Mouse (Mus musculus): ENCODE results near the gene Gm21870. TPM values are rescaled to one million over a fixed set of nuclear protein-coding genes. Genes with fewer than 3 reads are reported as not detected.
"Not testable (repeated sequence)": the region's sequence is repeated elsewhere in the genome, so short reads cannot be mapped to it uniquely, and the experiment has no call there.

Gm21870 gene
- not detected in 2 replicates for polyA plus RNA-seq (2016; fragmentation: Nextera tagmentation; extraction: Ambion mirVana)

DNA sequence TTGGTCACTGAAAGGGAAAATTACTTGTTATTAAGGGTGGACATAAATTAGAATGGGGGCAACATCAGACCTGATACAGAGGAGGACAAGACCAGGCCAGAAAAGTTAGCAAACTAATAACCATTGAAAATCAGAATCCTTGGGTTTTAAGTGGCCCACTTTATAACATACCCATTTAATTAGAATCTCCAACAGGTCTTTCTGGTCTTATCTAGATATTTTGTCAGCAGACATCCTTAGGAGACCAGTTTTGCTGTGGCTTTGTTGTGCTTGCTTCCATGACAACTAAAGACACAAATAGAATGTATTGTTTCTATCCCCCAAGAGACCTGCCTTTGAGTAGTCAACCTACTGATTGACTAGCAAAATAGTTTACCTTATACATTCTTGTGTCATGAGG, at the start of gene Gm21870:
Gene Gm21870 (minus strand): TSS at position 101 of the 400 bp plus-strand sequence.
- not testable (repeated sequence) for H3K27ac ChIP-seq; H3K36me3 ChIP-seq; H3K27me3 ChIP-seq (ENCODE audit: low read depth, poor library complexity, severe bottlenecking); H3K4me3 ChIP-seq; DNase-seq (ENCODE audit: low spot score); H3K9me3 ChIP-seq (replicated peaks); H3K4me1 ChIP-seq

DNA sequence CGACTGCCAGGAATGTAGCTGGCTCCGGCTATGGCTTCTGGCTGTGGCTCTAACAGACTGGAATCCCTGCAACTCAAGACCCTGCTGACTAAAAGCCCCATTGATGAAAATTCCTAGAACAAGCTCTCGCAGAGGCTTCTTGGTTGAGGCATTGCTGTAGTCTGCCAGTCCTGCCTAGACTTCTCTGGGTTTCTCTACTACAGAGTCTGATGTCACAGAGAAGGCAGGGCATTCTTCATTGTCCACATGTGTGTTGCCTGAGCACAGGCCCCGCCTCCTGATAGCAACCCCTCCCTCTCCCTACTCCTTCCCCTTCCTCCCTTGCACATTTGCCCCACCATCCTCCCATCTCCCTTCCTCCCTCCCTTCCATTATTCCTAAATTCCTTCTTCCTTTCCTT, 30.2 kb downstream of the Gm21870 start, which contains the start of gene Btbd35f6:
Gene Btbd35f6 (minus strand): TSS at position 101 of the 400 bp plus-strand sequence.
- H3K27me3 ChIP-seq (ENCODE audit: low read depth, poor library complexity, severe bottlenecking); H3K9me3 ChIP-seq (replicated peaks); H3K4me3 ChIP-seq; H3K36me3 ChIP-seq; DNase-seq (ENCODE audit: low spot score); H3K4me1 ChIP-seq; H3K27ac ChIP-seq: not testable (repeated sequence)
- WGBS, result 59% methylated on average over 2 of the region's 4 CpGs

Other genes with a start within 250 kb of the Gm21870 start
- gene Btbd35f6, start 30.3 kb downstream of the Gm21870 start, polyA plus RNA-seq (2016; fragmentation: Nextera tagmentation; extraction: Ambion mirVana), result not detected in 2 replicates
- not detected in 2 replicates for gene Btbd35f9, start 174.7 kb upstream of the Gm21870 start, polyA plus RNA-seq (2016; fragmentation: Nextera tagmentation; extraction: Ambion mirVana)

Data from limb, embryonic 10.5 days (tissue).